Mouse (Mus musculus) adrenal gland, postnatal 36 days (tissue): ENCODE results near the gene Tbl1x. TPM values are rescaled to one million over a fixed set of nuclear protein-coding genes. Genes with fewer than 3 reads are reported as not detected.

ENCODE experiments used
- DNase-seq, 2 experiments: peaks; one replicate each; pipeline ENCODE4 v3.0.0; 2021; ENCODE audit warnings: mixed read lengths in 1 of 2
- total RNA-seq, 2 experiments: library from RNA; stranded (reverse); gene quantifications; 2 replicates each; pipeline ENCODE4 v1.2.3; 2021

Tbl1x gene
- total RNA-seq, 2 experiments from 2014 or later: 73.9 to 79.9 TPM

- no peak for DNase-seq
Observed at GRCm38 (mm10) chrX:77544003-77544402, 33.2 kb downstream of the Tbl1x start.

- no peak for DNase-seq
Observed at GRCm38 (mm10) chrX:77544550-77544949, 33.7 kb downstream of the Tbl1x start.

- no peak for DNase-seq
Observed at GRCm38 (mm10) chrX:77545362-77546078, 34.7 kb downstream of the Tbl1x start.

- peak in 1 of 2 experiments; percentile 15 for DNase-seq
Observed at GRCm38 (mm10) chrX:77546448-77546847, 35.6 kb downstream of the Tbl1x start.

GRCm38 (mm10) chrX:77548951-77549350, 38.1 kb downstream of the Tbl1x start:
- peak; percentile 51 to 62 for DNase-seq

GRCm38 (mm10) chrX:77550388-77550787, 39.6 kb downstream of the Tbl1x start:
- peak; percentile 26 to 33 for DNase-seq

- DNase-seq: no peak
Observed at GRCm38 (mm10) chrX:77551306-77551705, 40.5 kb downstream of the Tbl1x start.

GRCm38 (mm10) chrX:77552088-77552487, 41.3 kb downstream of the Tbl1x start:
- no peak for DNase-seq

- DNase-seq: no peak
Observed at GRCm38 (mm10) chrX:77555985-77556384, 45.2 kb downstream of the Tbl1x start.

- DNase-seq: peak in 1 of 2 experiments; percentile 37
Observed at GRCm38 (mm10) chrX:77559199-77559881, 48.5 kb downstream of the Tbl1x start.

- DNase-seq: no peak
Observed at GRCm38 (mm10) chrX:77563616-77564015, 52.8 kb downstream of the Tbl1x start.

GRCm38 (mm10) chrX:77566739-77567138, 55.9 kb downstream of the Tbl1x start:
- no peak for DNase-seq

- no peak for DNase-seq
Observed at GRCm38 (mm10) chrX:77568013-77568412, 57.2 kb downstream of the Tbl1x start.

GRCm38 (mm10) chrX:77573743-77574142, 62.9 kb downstream of the Tbl1x start:
- no peak for DNase-seq

- DNase-seq: no peak
Observed at GRCm38 (mm10) chrX:77577108-77577507, 66.3 kb downstream of the Tbl1x start.

GRCm38 (mm10) chrX:77578172-77578571, 67.4 kb downstream of the Tbl1x start:
- no peak for DNase-seq

- DNase-seq: no peak
Observed at GRCm38 (mm10) chrX:77579964-77580363, 69.2 kb downstream of the Tbl1x start.

- no peak for DNase-seq
Observed at GRCm38 (mm10) chrX:77585974-77586373, 75.2 kb downstream of the Tbl1x start.

- no peak for DNase-seq
Observed at GRCm38 (mm10) chrX:77594670-77595224, 83.9 kb downstream of the Tbl1x start.

- peak; percentile 11 to 43 for DNase-seq
Observed at GRCm38 (mm10) chrX:77597674-77598073, 86.9 kb downstream of the Tbl1x start.

- no peak for DNase-seq
Observed at GRCm38 (mm10) chrX:77598736-77599135, 87.9 kb downstream of the Tbl1x start.

- DNase-seq: no peak
Observed at GRCm38 (mm10) chrX:77603496-77604258, 92.9 kb downstream of the Tbl1x start.

- no peak for DNase-seq
Observed at GRCm38 (mm10) chrX:77607488-77607887, 96.7 kb downstream of the Tbl1x start.
